Mouse (Mus musculus) layer of hippocampus, adult 18-20 months (tissue): Measurements from ENCODE around the gene Pnpla2. TPM values are rescaled to one million over a fixed set of nuclear protein-coding genes. Genes with fewer than 3 reads are reported as not detected.

ENCODE experiments used
- DNase-seq, 2 experiments: peaks; one replicate each; pipeline ENCODE4 v3.0.0; 2022; ENCODE audit warnings: low spot score in 2 of 2
- total RNA-seq, 2 experiments: library from RNA; stranded (reverse); gene quantifications; 2 replicates each; pipeline ENCODE4 v1.2.3; 2021

Gene Pnpla2
- total RNA-seq, 2 experiments from 2014 or later: 29.9 to 35.6 TPM

GRCm38 (mm10) chr7:141481498-141482401 is 26.8 kb downstream of the Pnpla2 start:
- DNase-seq: peak in 1 of 2 experiments; percentile 63

- DNase-seq: no peak
Measured at GRCm38 (mm10) chr7:141482531-141483024, 27.6 kb downstream of the Pnpla2 start.

- no peak for DNase-seq
Measured at GRCm38 (mm10) chr7:141483114-141483653, 28.2 kb downstream of the Pnpla2 start.

GRCm38 (mm10) chr7:141484186-141485120 is 29.5 kb downstream of the Pnpla2 start:
- no peak for DNase-seq

GRCm38 (mm10) chr7:141485186-141485585 is 30.2 kb downstream of the Pnpla2 start:
- no peak for DNase-seq

- DNase-seq: no peak
Measured at GRCm38 (mm10) chr7:141485606-141486005, 30.6 kb downstream of the Pnpla2 start.

GRCm38 (mm10) chr7:141486239-141486638 is 31.2 kb downstream of the Pnpla2 start:
- no peak for DNase-seq

- DNase-seq: no peak
Measured at GRCm38 (mm10) chr7:141487141-141487540, 32.1 kb downstream of the Pnpla2 start.

- no peak for DNase-seq
Measured at GRCm38 (mm10) chr7:141491151-141491550, 36.2 kb downstream of the Pnpla2 start.

GRCm38 (mm10) chr7:141492738-141493137 is 37.7 kb downstream of the Pnpla2 start:
- DNase-seq: no peak

GRCm38 (mm10) chr7:141493729-141494128 is 38.7 kb downstream of the Pnpla2 start:
- DNase-seq: no peak

- DNase-seq: no peak
Measured at GRCm38 (mm10) chr7:141495379-141495778, 40.4 kb downstream of the Pnpla2 start.

GRCm38 (mm10) chr7:141495940-141496339 is 40.9 kb downstream of the Pnpla2 start:
- DNase-seq: no peak

- DNase-seq: peak in 1 of 2 experiments; percentile 50
Measured at GRCm38 (mm10) chr7:141497600-141497999, 42.6 kb downstream of the Pnpla2 start.

- DNase-seq: no peak
Measured at GRCm38 (mm10) chr7:141501820-141502555, 47.0 kb downstream of the Pnpla2 start.

GRCm38 (mm10) chr7:141502556-141502905 is 47.5 kb downstream of the Pnpla2 start:
- no peak for DNase-seq

- DNase-seq: no peak
Measured at GRCm38 (mm10) chr7:141506278-141506677, 51.3 kb downstream of the Pnpla2 start.

- DNase-seq: no peak
Measured at GRCm38 (mm10) chr7:141508160-141508559, 53.2 kb downstream of the Pnpla2 start.

GRCm38 (mm10) chr7:141510196-141510595 is 55.2 kb downstream of the Pnpla2 start:
- DNase-seq: peak in 1 of 2 experiments; percentile 58
